Mouse (Mus musculus) layer of hippocampus, postnatal 25 days (tissue): ENCODE data around the gene Serinc2. TPM values are rescaled to one million over a fixed set of nuclear protein-coding genes. Genes with fewer than 3 reads are reported as not detected.
A peak's percentile ranks its signal among the peaks of the same experiment; 100 is the strongest.

Experiments used
- DNase-seq, 2 experiments: peaks; one replicate each; pipeline ENCODE4 v3.0.0; 2022; ENCODE audit warnings: mixed read lengths in 2 of 2, low spot score in 1 of 2; ENCODE audit errors: extremely low spot score in 1 of 2
- total RNA-seq, 2 experiments: library from RNA; stranded (reverse); gene quantifications; 2 replicates each; pipeline ENCODE4 v1.2.3; 2021

The Serinc2 gene
- total RNA-seq, 2 experiments from 2014 or later = 9.2 to 12.9 TPM

GRCm38 (mm10) chr4:130298877-130299628 is 20.0 kb upstream of the Serinc2 start:
- no peak for DNase-seq

- no peak for DNase-seq
Observed at GRCm38 (mm10) chr4:130297123-130297529, 18.1 kb upstream of the Serinc2 start.

- DNase-seq = no peak
Observed at GRCm38 (mm10) chr4:130296243-130296965, 17.4 kb upstream of the Serinc2 start.

- no peak for DNase-seq
Observed at GRCm38 (mm10) chr4:130295047-130295745, 16.2 kb upstream of the Serinc2 start.

GRCm38 (mm10) chr4:130294513-130294912 is 15.5 kb upstream of the Serinc2 start:
- no peak for DNase-seq

- peak; percentile 66 to 83 for DNase-seq
Observed at GRCm38 (mm10) chr4:130292271-130292670, 13.3 kb upstream of the Serinc2 start.

- DNase-seq = no peak
Observed at GRCm38 (mm10) chr4:130289824-130290223, 10.8 kb upstream of the Serinc2 start.

GRCm38 (mm10) chr4:130286531-130286930 is 7.5 kb upstream of the Serinc2 start:
- no peak for DNase-seq

GRCm38 (mm10) chr4:130283826-130284225 is 4.8 kb upstream of the Serinc2 start:
- DNase-seq = no peak

GRCm38 (mm10) chr4:130282856-130283255 is 3.9 kb upstream of the Serinc2 start:
- no peak for DNase-seq

GRCm38 (mm10) chr4:130276573-130277176 is 2.3 kb downstream of the Serinc2 start:
- DNase-seq = no peak

- no peak for DNase-seq
Observed at GRCm38 (mm10) chr4:130275823-130276105, 3.2 kb downstream of the Serinc2 start.

- peak in 1 of 2 experiments; percentile 50 for DNase-seq
Observed at GRCm38 (mm10) chr4:130275016-130275822, 3.8 kb downstream of the Serinc2 start.

- DNase-seq = no peak
Observed at GRCm38 (mm10) chr4:130274346-130275015, 4.5 kb downstream of the Serinc2 start.

- peak in 1 of 2 experiments; percentile 22 for DNase-seq
Observed at GRCm38 (mm10) chr4:130273698-130274345, 5.2 kb downstream of the Serinc2 start.

- no peak for DNase-seq
Observed at GRCm38 (mm10) chr4:130270611-130271347, 8.2 kb downstream of the Serinc2 start.

- DNase-seq = peak; percentile 54 to 58
Observed at GRCm38 (mm10) chr4:130270089-130270488, 8.9 kb downstream of the Serinc2 start.

GRCm38 (mm10) chr4:130268736-130269135 is 10.3 kb downstream of the Serinc2 start:
- DNase-seq = no peak
